Mouse (Mus musculus): Measurements from ENCODE around the gene Nck2. TPM values are rescaled to one million over a fixed set of nuclear protein-coding genes. Genes with fewer than 3 reads are reported as not detected.

Nck2 gene
- polyA plus RNA-seq, 1 experiment from 2014 or later, result 41.4 TPM

DNA sequence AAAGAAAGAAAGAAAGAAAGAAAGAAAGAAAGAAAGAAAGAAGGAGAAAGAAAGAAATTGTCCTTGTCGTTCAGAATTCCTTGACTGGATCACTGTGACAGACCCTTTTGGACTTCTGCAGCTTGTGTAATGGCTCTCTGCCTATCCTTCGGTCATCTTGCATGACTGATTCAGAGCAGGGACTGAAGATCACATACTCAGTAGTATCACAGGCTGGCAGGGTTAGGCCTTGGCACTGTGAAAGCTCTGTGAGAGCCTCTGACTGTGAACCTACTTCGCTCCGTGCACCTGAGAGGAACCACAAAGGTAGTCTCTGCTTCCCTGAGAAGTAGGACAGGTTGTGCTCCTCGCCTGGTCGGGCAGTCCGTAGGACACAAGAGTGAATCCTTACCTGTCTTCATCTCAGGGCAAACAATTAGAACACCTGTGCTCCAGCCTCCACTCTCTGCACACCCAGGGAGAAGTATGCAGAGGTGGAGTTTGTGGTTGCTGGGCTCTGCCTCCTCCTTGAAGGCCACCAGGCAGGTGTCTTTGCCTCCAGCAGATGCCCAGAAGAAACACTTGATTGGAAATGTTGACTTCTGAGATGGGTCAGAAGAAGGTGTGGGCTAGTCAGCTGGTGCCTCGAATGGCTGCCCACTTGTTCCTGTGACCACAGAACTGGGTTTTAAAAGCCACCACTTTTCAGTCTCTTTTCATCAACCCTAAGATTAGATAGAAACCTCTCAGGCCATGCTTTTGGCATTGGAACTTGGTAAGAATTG lies 47.3 kb downstream of the Nck2 start:
- H3K27ac ChIP-seq (replicated peaks), result no peak overlapping the region
- H3K27me3 ChIP-seq (ENCODE audit: control insufficient read depth, insufficient read depth, low read length), result no peaks in the 10 kb centered on the region
- DNase-seq (ENCODE audit: low spot score) (no peak), ATAC-seq (ENCODE audit: low FRiP score, low TSS enrichment) (no peak)
- H3K36me3 ChIP-seq (ENCODE audit: control insufficient read depth, insufficient read depth, low read length), result no peaks in the 10 kb centered on the region
- no peaks in the 10 kb centered on the region for H3K4me1 ChIP-seq (replicated peaks; ENCODE audit: control insufficient read depth, insufficient read depth)
- H3K4me2 ChIP-seq (replicated peaks; ENCODE audit: low read depth), result no peak overlapping the region
- WGBS, result 88% methylated on average over 8 of the region's 8 CpGs
- no peak overlapping the region for H3K9ac ChIP-seq (ENCODE audit: low read length)
- TF ChIP-seq EP300 (optimal IDR thresholded peaks at IDR 0.05) (no peak), CTCF (IDR thresholded peaks at IDR 0.05; ENCODE audit: low read depth) (no peak)
- H3K9me3 ChIP-seq (ENCODE audit: control insufficient read depth, low read length), result no peaks in the 10 kb centered on the region
- H3K4me3 ChIP-seq (ENCODE audit: low read depth, low read length), result no peak overlapping the region

- TF ChIP-seq CTCF (IDR thresholded peaks at IDR 0.05; ENCODE audit: low read depth), result no peak
- TF ChIP-seq EP300 (optimal IDR thresholded peaks at IDR 0.05), result no peak
- no peak; the same call in 1 of the 2 replicates for ATAC-seq (ENCODE audit: low FRiP score, low TSS enrichment)
- H3K9me3 ChIP-seq (ENCODE audit: control insufficient read depth, low read length), result no peaks in the 10 kb centered on the region
- H3K4me1 ChIP-seq (replicated peaks; ENCODE audit: control insufficient read depth, insufficient read depth), result no peaks in the 10 kb centered on the region
- WGBS, result 79% methylated on average over 3 of the region's 3 CpGs
- DNase-seq (ENCODE audit: low spot score), result no peak
- H3K27ac ChIP-seq (replicated peaks), result no peak overlapping the region
- H3K36me3 ChIP-seq (ENCODE audit: control insufficient read depth, insufficient read depth, low read length), result no peaks in the 10 kb centered on the region
- H3K9ac ChIP-seq (ENCODE audit: low read length), result no peak overlapping the region
- H3K4me2 ChIP-seq (replicated peaks; ENCODE audit: low read depth), result no peak overlapping the region
- H3K27me3 ChIP-seq (ENCODE audit: control insufficient read depth, insufficient read depth, low read length), result no peaks in the 10 kb centered on the region
- no peak overlapping the region for H3K4me3 ChIP-seq (ENCODE audit: low read depth, low read length)
These were observed 48.5 kb downstream of the Nck2 start for GRCm38 (mm10) chr1:43492803-43493437.

DNA sequence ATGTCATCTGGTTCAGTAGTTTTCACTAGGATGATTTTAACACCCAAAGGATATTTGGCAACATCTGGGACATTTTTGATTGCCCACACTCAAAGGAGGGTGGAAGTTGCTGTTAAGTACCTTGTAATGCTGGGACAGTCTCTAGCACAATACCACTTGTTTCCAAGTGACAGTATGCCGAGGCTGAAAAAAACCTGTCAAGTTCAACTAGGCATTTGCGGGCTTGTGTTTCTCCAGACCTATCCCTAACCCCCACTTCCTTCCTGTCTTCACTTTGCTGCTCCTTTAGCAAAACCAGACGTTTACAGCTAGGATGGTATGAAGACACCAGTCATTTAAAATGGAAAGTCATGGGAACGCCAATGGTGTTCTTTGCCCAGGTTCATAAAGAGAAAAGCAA lies 51.7 kb downstream of the Nck2 start:
- Histone ChIP-seq H3K9ac (ENCODE audit: low read length) (no peak overlapping the region), H3K27ac (replicated peaks) (no peak overlapping the region), H3K36me3 (ENCODE audit: control insufficient read depth, insufficient read depth, low read length) (no peaks in the 10 kb centered on the region), H3K4me3 (ENCODE audit: low read depth, low read length) (no peak overlapping the region), H3K4me1 (replicated peaks; ENCODE audit: control insufficient read depth, insufficient read depth) (no peaks in the 10 kb centered on the region), H3K27me3 (ENCODE audit: control insufficient read depth, insufficient read depth, low read length) (no peaks in the 10 kb centered on the region), H3K4me2 (replicated peaks; ENCODE audit: low read depth) (no peak overlapping the region), H3K9me3 (ENCODE audit: control insufficient read depth, low read length) (no peaks in the 10 kb centered on the region)
- ATAC-seq (ENCODE audit: low FRiP score, low TSS enrichment) (no peak), DNase-seq (ENCODE audit: low spot score) (no peak)
- TF ChIP-seq EP300 (optimal IDR thresholded peaks at IDR 0.05), result no peak
- no peak for TF ChIP-seq CTCF (IDR thresholded peaks at IDR 0.05; ENCODE audit: low read depth)
- 69% methylated on average over 4 of the region's 4 CpGs for WGBS

DNA sequence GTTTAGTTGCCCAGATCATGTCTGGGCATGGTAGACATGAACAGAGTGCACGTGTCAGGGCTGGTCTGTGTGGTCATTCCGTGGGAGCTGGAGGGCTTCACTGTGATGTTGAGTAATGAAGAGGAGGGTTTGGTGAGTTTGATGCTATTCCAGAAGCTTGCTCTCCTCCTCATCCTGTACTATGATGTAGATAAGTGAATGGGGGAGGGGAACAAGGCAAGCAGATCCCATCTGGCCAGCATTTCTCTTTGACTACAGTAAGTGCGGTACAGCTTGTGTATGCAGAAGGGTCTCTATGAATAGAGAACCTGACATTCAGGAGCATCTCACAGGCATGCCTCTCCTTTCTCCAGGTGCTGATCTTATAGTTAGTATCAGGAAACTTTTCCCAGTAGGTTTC lies 52.6 kb downstream of the Nck2 start:
- Histone ChIP-seq H3K9ac (ENCODE audit: low read length) (no peak overlapping the region), H3K9me3 (ENCODE audit: control insufficient read depth, low read length) (no peaks in the 10 kb centered on the region), H3K4me3 (ENCODE audit: low read depth, low read length) (no peak overlapping the region), H3K27me3 (ENCODE audit: control insufficient read depth, insufficient read depth, low read length) (no peaks in the 10 kb centered on the region), H3K4me1 (replicated peaks; ENCODE audit: control insufficient read depth, insufficient read depth) (no peaks in the 10 kb centered on the region), H3K27ac (replicated peaks) (no peak overlapping the region), H3K36me3 (ENCODE audit: control insufficient read depth, insufficient read depth, low read length) (no peaks in the 10 kb centered on the region), H3K4me2 (replicated peaks; ENCODE audit: low read depth) (no peak overlapping the region)
- 66% methylated on average over 3 of the region's 3 CpGs for WGBS
- no peak for DNase-seq (ENCODE audit: low spot score)
- ATAC-seq (ENCODE audit: low FRiP score, low TSS enrichment), result no peak
- TF ChIP-seq EP300 (optimal IDR thresholded peaks at IDR 0.05), result no peak
- TF ChIP-seq CTCF (IDR thresholded peaks at IDR 0.05; ENCODE audit: low read depth), result no peak

DNA sequence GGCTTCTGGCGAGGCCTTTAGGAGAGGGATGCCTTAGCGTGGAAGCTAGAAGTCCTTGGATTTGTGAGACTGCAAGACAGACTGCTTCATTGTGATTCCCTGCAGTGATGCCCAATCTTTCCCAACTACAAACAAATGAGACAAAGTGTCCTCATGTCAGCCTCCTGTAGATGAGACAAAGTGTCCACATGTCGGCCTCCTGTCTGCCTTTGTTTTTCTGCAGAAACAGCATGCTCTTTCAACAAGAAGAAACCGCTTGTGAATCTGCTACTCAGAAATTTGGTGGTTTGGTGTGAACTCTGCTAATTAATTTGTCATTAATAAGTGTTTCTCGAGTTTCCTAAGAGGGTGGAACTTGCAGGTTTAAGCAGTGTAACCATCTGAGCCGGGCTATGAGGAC lies 53.6 kb downstream of the Nck2 start:
- H3K4me3 ChIP-seq (ENCODE audit: low read depth, low read length), result no peak overlapping the region
- H3K4me2 ChIP-seq (replicated peaks; ENCODE audit: low read depth), result no peak overlapping the region
- no peak overlapping the region for H3K9ac ChIP-seq (ENCODE audit: low read length)
- no peaks in the 10 kb centered on the region for H3K36me3 ChIP-seq (ENCODE audit: control insufficient read depth, insufficient read depth, low read length)
- no peak overlapping the region for H3K27ac ChIP-seq (replicated peaks)
- no peaks in the 10 kb centered on the region for H3K27me3 ChIP-seq (ENCODE audit: control insufficient read depth, insufficient read depth, low read length)
- WGBS, result 74% methylated on average over 6 of the region's 6 CpGs
- no peak for DNase-seq (ENCODE audit: low spot score)
- no peak for ATAC-seq (ENCODE audit: low FRiP score, low TSS enrichment)
- no peaks in the 10 kb centered on the region for H3K4me1 ChIP-seq (replicated peaks; ENCODE audit: control insufficient read depth, insufficient read depth)
- TF ChIP-seq CTCF (IDR thresholded peaks at IDR 0.05; ENCODE audit: low read depth), result no peak
- TF ChIP-seq EP300 (optimal IDR thresholded peaks at IDR 0.05), result no peak
- H3K9me3 ChIP-seq (ENCODE audit: control insufficient read depth, low read length), result no peaks in the 10 kb centered on the region

DNA sequence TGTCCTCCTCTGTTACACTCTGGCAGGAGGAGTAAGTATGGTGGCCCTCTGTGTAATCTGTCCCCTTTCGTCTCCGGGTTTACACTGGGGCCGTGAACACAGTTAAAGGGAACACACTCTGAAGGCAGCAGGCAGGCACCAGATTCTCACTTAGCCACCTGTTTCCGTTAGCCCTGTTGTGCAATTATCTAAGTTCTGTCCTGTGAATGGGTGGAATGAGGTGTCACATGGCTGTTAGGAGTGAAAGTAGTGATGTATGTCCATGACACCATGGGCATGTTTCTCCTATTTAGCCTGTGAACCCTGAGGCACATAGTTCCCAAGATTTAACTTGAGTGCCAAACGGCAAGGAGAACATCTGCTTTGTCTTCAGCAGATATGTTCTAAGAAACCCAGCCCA lies 55.7 kb downstream of the Nck2 start:
- H3K4me2 ChIP-seq (replicated peaks; ENCODE audit: low read depth), result no peak overlapping the region
- H3K4me1 ChIP-seq (replicated peaks; ENCODE audit: control insufficient read depth, insufficient read depth), result 0 out of 2 replicates have a peak, but pooled peaks cover 2% of the 10 kb centered on the region
- no peak for DNase-seq (ENCODE audit: low spot score)
- ATAC-seq (ENCODE audit: low FRiP score, low TSS enrichment), result no peak
- no peaks in the 10 kb centered on the region for H3K9me3 ChIP-seq (ENCODE audit: control insufficient read depth, low read length)
- no peak for TF ChIP-seq CTCF (IDR thresholded peaks at IDR 0.05; ENCODE audit: low read depth)
- TF ChIP-seq EP300 (optimal IDR thresholded peaks at IDR 0.05), result no peak
- 60% methylated on average over 5 of the region's 5 CpGs for WGBS
- no peak overlapping the region for H3K27ac ChIP-seq (replicated peaks)
- H3K9ac ChIP-seq (ENCODE audit: low read length), result no peak overlapping the region
- H3K27me3 ChIP-seq (ENCODE audit: control insufficient read depth, insufficient read depth, low read length), result no peaks in the 10 kb centered on the region
- no peak overlapping the region for H3K4me3 ChIP-seq (ENCODE audit: low read depth, low read length)
- no peaks in the 10 kb centered on the region for H3K36me3 ChIP-seq (ENCODE audit: control insufficient read depth, insufficient read depth, low read length)

Measured in stomach, postnatal 0 days (tissue).